Mouse (Mus musculus) liver, postnatal 0 days (tissue): ENCODE measurements around the gene Adra1d. TPM values are rescaled to one million over a fixed set of nuclear protein-coding genes. Genes with fewer than 3 reads are reported as not detected.

Source experiments
- ATAC-seq: fragments of 200-750 bp; cut with Nextera tagmentation; 2 replicates; pipeline ENCODE4 v1.8.0; 2017; ENCODE audit warnings: mild to moderate bottlenecking, moderate library complexity
- DNase-seq: peaks from one replicate; pipeline ENCODE4 v3.0.0-alpha.2; 2016
- H3K27ac ChIP-seq: fragments of 300-500 bp; sonication (generic); 2 replicates; pipeline ENCODE4 v1.5.1; 2014; ENCODE audit warnings: antibody characterized with exemption, moderate library complexity, mild to moderate bottlenecking, low read depth
- H3K27me3 ChIP-seq: fragments of 300-500 bp; sonication (generic); 2 replicates; pipeline ENCODE4 v1.6.1; 2014; ENCODE audit warnings: low read length, control low read depth, mixed read lengths; ENCODE audit not compliant: insufficient read depth
- H3K36me3 ChIP-seq: fragments of 300-500 bp; sonication (generic); replicated peaks from 2 replicates; pipeline ENCODE4 v1.6.1; 2014; ENCODE audit warnings: mild to moderate bottlenecking, control low read depth, low read length, moderate library complexity, mixed read lengths; ENCODE audit not compliant: insufficient read depth
- H3K4me1 ChIP-seq: fragments of 300-500 bp; sonication (generic); 2 replicates; pipeline ENCODE4 v1.6.1; 2014; ENCODE audit warnings: antibody characterized with exemption, mild to moderate bottlenecking, control low read depth; ENCODE audit not compliant: insufficient read depth
- H3K4me2 ChIP-seq: fragments of 300-500 bp; sonication (generic); 2 replicates; pipeline ENCODE4 v1.6.1; 2014; ENCODE audit warnings: low read depth, mild to moderate bottlenecking, low read length, moderate library complexity, mixed read lengths
- H3K4me3 ChIP-seq: fragments of 300-500 bp; sonication (generic); 2 replicates; pipeline ENCODE4 v1.5.1; 2014; ENCODE audit warnings: low read depth, low read length
- H3K9ac ChIP-seq: fragments of 300-500 bp; sonication (generic); replicated peaks from 2 replicates; pipeline ENCODE4 v1.6.1; 2014; ENCODE audit warnings: mild to moderate bottlenecking, moderate library complexity
- H3K9me3 ChIP-seq: fragments of 300-500 bp; sonication (generic); 2 replicates; pipeline ENCODE4 v1.6.1; 2016; ENCODE audit warnings: mild to moderate bottlenecking, control low read depth, low read length, mixed read lengths
- CTCF ChIP-seq: sonication (generic); IDR thresholded peaks from 2 replicates; pipeline ENCODE4 v1.5.1; 2016; ENCODE audit warnings: antibody characterized with exemption, low read depth
- EP300 ChIP-seq: IDR thresholded peaks from 2 replicates; pipeline ENCODE4 v1.6.1; 2016; ENCODE audit warnings: antibody characterized with exemption, low read depth, mild to moderate bottlenecking
- WGBS: fragments of 180-500 bp; shearing (Covaris S2); extraction: QIAGEN DNeasy Blood & Tissue Kit; methylation state at CpG from one replicate; pipeline ENCODE4 v1.1.7; 2014; ENCODE audit not compliant: insufficient replicate concordance; 5-methylcytosine and 5-hydroxymethylcytosine counted together
- polyA plus RNA-seq: library from polyadenylated mRNA; unstranded; fragments of >200 nt; fragmentation: Nextera tagmentation; extraction: Ambion mirVana; gene quantifications from 2 replicates; pipeline ENCODE4 v1.2.1, GENCODE M21; 2015

The Adra1d gene
- polyA plus RNA-seq, 1 experiment from 2014 or later: 0.09 TPM

DNA sequence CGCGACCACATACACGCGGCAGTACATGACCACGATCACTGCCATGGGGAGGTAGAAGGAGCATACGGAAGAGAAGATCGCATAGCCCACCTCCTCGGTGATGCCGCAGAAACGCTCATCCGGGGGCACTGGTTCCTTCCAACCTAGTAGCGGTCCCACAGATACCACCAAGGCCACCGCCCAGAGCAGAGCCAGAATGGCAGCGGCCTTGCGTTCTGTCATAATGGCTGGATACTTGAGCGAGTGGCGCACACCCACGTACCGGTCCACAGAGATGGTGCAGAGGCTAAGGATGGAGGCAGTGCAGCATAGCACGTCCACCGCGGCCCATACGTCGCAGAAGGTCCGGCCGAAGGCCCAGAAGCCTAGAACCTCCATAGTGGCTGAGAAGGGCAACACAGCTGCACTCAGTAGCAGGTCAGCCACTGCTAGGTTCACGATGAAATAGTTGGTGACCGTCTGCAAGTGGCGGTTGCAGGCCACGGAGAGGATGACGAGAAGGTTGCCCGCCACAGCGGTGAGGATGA lies 676 bp downstream of the Adra1d start:
- TF ChIP-seq CTCF: no peak
- TF ChIP-seq EP300: no peak
- 7% methylated on average over 33 of the region's 33 CpGs for WGBS
- peaks cover 59% of the 10 kb centered on the region for H3K27me3 ChIP-seq
- ATAC-seq: no peak
- H3K27ac ChIP-seq: no peak overlapping the region
- H3K4me1 ChIP-seq: no peaks in the 10 kb centered on the region
- no peak overlapping the region for H3K9ac ChIP-seq
- H3K4me2 ChIP-seq: no peak overlapping the region
- no peaks in the 10 kb centered on the region for H3K36me3 ChIP-seq
- DNase-seq: no peak
- no peaks in the 10 kb centered on the region for H3K9me3 ChIP-seq
- peak overlapping the region; percentile 36; the same call in 1 of the 2 replicates for H3K4me3 ChIP-seq

- TF ChIP-seq EP300 (no peak), CTCF (no peak)
- Histone ChIP-seq H3K4me1 (no peaks in the 10 kb centered on the region), H3K4me3 (no peak overlapping the region), H3K4me2 (no peak overlapping the region), H3K27me3 (peaks cover 59% of the 10 kb centered on the region), H3K36me3 (no peaks in the 10 kb centered on the region), H3K27ac (no peak overlapping the region), H3K9ac (no peak overlapping the region), H3K9me3 (no peaks in the 10 kb centered on the region)
- WGBS: 40% methylated on average over 2 of the region's 2 CpGs
- ATAC-seq: no peak
- DNase-seq: no peak
These were observed 1.7 kb downstream of the Adra1d start for GRCm38 (mm10) chr2:131560205-131560919.

DNA sequence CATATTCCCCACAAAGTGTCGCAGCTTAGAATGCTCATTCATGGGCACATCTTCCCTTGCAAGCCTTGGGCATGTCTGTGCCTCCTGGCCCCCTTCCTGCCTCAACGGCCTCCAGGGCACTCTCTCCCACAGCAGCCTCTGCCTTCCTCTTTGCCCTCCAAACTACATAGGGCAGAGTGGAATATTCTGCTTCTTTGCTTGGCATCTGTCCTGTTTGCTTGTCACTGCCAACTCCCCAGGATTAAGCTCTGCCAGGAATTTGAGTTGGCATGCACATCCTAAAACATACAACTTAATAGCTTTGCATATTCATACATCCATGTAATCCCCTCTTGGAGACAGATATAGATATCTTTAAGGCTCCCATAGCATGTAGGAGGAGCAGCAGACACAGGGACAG lies 4.2 kb downstream of the Adra1d start:
- Histone ChIP-seq H3K27me3 (peaks cover 46% of the 10 kb centered on the region), H3K4me1 (no peaks in the 10 kb centered on the region), H3K4me2 (no peak overlapping the region), H3K4me3 (no peak overlapping the region), H3K9me3 (no peaks in the 10 kb centered on the region), H3K36me3 (no peaks in the 10 kb centered on the region), H3K27ac (no peak overlapping the region), H3K9ac (no peak overlapping the region)
- no peak for TF ChIP-seq CTCF
- TF ChIP-seq EP300: no peak
- DNase-seq (no peak), ATAC-seq (no peak)
- 62% methylated on average over 2 of the region's 2 CpGs for WGBS

- H3K4me2 ChIP-seq: no peak overlapping the region
- TF ChIP-seq CTCF (no peak), EP300 (no peak)
- H3K9me3 ChIP-seq: no peaks in the 10 kb centered on the region
- H3K4me3 ChIP-seq: no peak overlapping the region
- H3K4me1 ChIP-seq: no peaks in the 10 kb centered on the region
- no peak overlapping the region for H3K9ac ChIP-seq
- DNase-seq: no peak
- no peak for ATAC-seq
- H3K36me3 ChIP-seq: no peaks in the 10 kb centered on the region
- 18% methylated on average over 9 of the region's 9 CpGs for WGBS
- peaks cover 27% of the 10 kb centered on the region for H3K27me3 ChIP-seq
- H3K27ac ChIP-seq: no peak overlapping the region
These were observed 9.2 kb downstream of the Adra1d start for GRCm38 (mm10) chr2:131552736-131553400.

- DNase-seq (no peak), ATAC-seq (no peak)
- Histone ChIP-seq H3K4me2 (no peak overlapping the region), H3K4me3 (no peak overlapping the region), H3K36me3 (no peaks in the 10 kb centered on the region), H3K27ac (no peak overlapping the region), H3K4me1 (no peaks in the 10 kb centered on the region), H3K9ac (no peak overlapping the region), H3K9me3 (no peaks in the 10 kb centered on the region), H3K27me3 (peaks cover 30% of the 10 kb centered on the region)
- TF ChIP-seq CTCF (no peak), EP300 (no peak)
- 51% methylated on average over 7 of the region's 7 CpGs for WGBS
These were observed 10.1 kb downstream of the Adra1d start for GRCm38 (mm10) chr2:131551701-131552620.

DNA sequence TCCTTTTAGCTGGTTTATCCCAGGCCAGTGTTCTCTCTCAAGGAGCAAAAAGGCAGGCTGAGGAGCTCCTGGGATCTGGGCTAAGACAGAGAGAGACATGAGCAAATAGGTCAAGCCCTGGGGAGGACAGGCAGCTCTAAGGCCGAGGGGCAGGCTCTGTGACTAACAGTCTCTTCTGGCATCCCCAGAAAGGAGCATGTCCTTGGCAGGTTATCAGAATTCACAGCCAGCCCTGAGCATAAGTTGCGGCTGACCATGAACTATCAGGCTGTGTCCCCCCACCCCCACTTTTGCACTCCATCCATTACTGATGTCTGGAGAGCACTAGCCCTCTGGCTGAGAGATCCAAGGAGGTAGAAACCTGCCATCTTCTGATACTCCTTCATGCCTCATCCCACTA lies 11.2 kb downstream of the Adra1d start:
- H3K9me3 ChIP-seq: no peaks in the 10 kb centered on the region
- no peak overlapping the region for H3K4me2 ChIP-seq
- ATAC-seq (no peak), DNase-seq (no peak)
- H3K9ac ChIP-seq: no peak overlapping the region
- H3K4me3 ChIP-seq: no peak overlapping the region
- 49% methylated on average over 2 of the region's 2 CpGs for WGBS
- H3K36me3 ChIP-seq: no peaks in the 10 kb centered on the region
- H3K27me3 ChIP-seq: peaks cover 38% of the 10 kb centered on the region
- no peak for TF ChIP-seq CTCF
- TF ChIP-seq EP300: no peak
- H3K4me1 ChIP-seq: peaks cover 1% of the 10 kb centered on the region
- H3K27ac ChIP-seq: no peak overlapping the region
